Mouse (Mus musculus) lung, embryonic 14.5 days (tissue): ENCODE data around the gene Ahnak. TPM values are rescaled to one million over a fixed set of nuclear protein-coding genes. Genes with fewer than 3 reads are reported as not detected.

Experiments used
- ATAC-seq: fragments of 200-750 bp; cut with Nextera tagmentation; 2 replicates; pipeline ENCODE4 v1.8.0; 2017; ENCODE audit warnings: mild to moderate bottlenecking, moderate TSS enrichment, moderate library complexity; ENCODE audit not compliant: insufficient read depth
- DNase-seq: peaks from one replicate; pipeline ENCODE4 v3.0.0-alpha.2; 2015
- H3K27ac ChIP-seq: fragments of 300-500 bp; sonication (generic); 2 replicates; pipeline ENCODE4 v1.5.1; 2014; ENCODE audit warnings: low read depth, mild to moderate bottlenecking, moderate library complexity
- H3K27me3 ChIP-seq: fragments of 300-500 bp; sonication (generic); 2 replicates; pipeline ENCODE4 v1.6.1; 2014; ENCODE audit warnings: low read length, control low read depth; ENCODE audit not compliant: insufficient read depth
- H3K36me3 ChIP-seq: fragments of 300-500 bp; sonication (generic); 2 replicates; pipeline ENCODE4 v1.6.1; 2014; ENCODE audit warnings: control low read depth; ENCODE audit not compliant: insufficient read depth
- H3K4me1 ChIP-seq: fragments of 300-500 bp; sonication (generic); 2 replicates; pipeline ENCODE4 v1.6.1; 2014; ENCODE audit warnings: antibody characterized with exemption, control low read depth; ENCODE audit not compliant: insufficient read depth
- H3K4me2 ChIP-seq: fragments of 300-500 bp; sonication (generic); 2 replicates; pipeline ENCODE4 v1.6.1; 2014; ENCODE audit warnings: mild to moderate bottlenecking
- H3K4me3 ChIP-seq: fragments of 300-500 bp; sonication (generic); 2 replicates; pipeline ENCODE4 v1.5.1; 2014; ENCODE audit warnings: low read depth, low read length
- H3K9ac ChIP-seq: fragments of 300-500 bp; sonication (generic); 2 replicates; pipeline ENCODE4 v1.6.1; 2014
- H3K9me3 ChIP-seq: fragments of 300-500 bp; sonication (generic); 2 replicates; pipeline ENCODE4 v1.6.1; 2016; ENCODE audit warnings: low read depth, low read length, control low read depth
- CTCF ChIP-seq: IDR thresholded peaks from 2 replicates; pipeline ENCODE4 v1.5.1; 2016; ENCODE audit warnings: antibody characterized with exemption, low read depth
- WGBS: fragments of 180-500 bp; shearing (Covaris S2); extraction: QIAGEN DNeasy Blood & Tissue Kit; methylation state at CpG from one replicate; pipeline ENCODE4 v1.1.7; 2014; 5-methylcytosine and 5-hydroxymethylcytosine counted together
- polyA plus RNA-seq: library from polyadenylated mRNA; unstranded; fragments of >200 nt; fragmentation: Nextera tagmentation; extraction: Ambion mirVana; gene quantifications from 2 replicates; pipeline ENCODE4 v1.2.1, GENCODE M21; 2014

Gene Ahnak
- polyA plus RNA-seq, 1 experiment from 2014 or later = 14.9 TPM

DNA sequence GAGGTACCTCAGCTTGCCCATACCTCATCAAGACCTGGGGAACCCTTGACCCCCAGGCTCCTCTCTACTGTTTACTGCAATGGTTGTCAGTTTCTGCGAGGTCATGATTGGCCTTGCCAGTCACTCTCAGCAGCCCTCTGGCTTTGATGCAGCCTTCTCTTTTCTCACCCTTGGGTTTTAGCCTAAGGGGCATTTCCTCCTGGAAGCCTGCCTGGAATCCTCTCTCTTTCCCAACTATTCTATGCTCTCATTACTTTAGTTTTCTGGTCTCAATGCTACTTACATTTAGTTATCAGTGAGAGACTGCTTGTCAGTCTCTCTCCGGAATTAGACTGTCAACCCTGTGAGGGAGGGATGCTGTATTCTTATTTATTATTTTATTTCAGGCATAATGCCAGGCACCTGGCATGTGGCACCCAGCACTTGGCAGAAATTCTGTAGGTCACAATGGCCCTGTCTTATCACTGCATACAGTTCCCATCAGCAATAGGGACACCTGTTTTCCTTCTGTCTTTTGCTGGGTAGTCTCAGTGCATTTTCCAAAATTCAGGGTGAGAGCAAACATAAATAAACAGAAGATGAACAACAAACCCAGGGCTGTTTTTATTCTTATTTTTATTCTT lies 40.7 kb downstream of the Ahnak start:
- no peak for DNase-seq
- no peaks in the 10 kb centered on the region for H3K27me3 ChIP-seq
- 69% methylated on average over 2 of the region's 2 CpGs for WGBS

DNA sequence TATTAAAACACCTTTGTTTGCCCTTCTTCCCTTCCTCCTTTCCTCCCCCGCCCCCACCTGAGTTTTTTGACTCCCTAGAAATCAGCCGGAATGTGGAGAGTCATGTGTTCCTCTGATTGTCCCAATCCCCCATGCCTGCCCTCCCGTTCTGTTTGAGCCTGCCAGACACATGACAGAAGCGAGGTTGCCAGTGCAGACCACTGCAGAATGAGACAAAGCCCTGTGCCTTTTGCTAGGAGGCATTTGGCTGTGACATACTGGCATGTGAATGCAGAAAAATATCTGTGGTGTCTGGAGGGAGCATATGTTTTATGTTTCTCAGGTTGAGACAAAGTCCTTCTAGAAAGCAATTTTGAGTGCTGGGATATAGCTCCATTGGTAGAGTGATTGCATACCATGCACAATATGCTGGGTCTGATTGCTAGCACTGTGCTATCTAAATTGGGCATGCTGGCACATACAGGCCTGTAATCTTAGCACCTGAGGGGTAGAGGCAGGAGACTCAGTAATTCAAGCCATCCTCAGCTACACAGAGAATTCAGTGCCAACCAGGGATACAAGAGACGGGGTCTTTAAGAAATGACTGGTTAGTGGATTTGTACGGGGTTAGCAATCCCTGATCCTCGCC lies 43.5 kb downstream of the Ahnak start:
- H3K9ac ChIP-seq = no peak overlapping the region
- 54% methylated on average over 7 of the region's 7 CpGs for WGBS
- no peaks in the 10 kb centered on the region for H3K9me3 ChIP-seq
- TF ChIP-seq CTCF = no peak
- H3K4me3 ChIP-seq = no peak overlapping the region
- no peak for DNase-seq
- H3K36me3 ChIP-seq = no peaks in the 10 kb centered on the region
- H3K4me2 ChIP-seq = no peak overlapping the region
- no peak overlapping the region for H3K27ac ChIP-seq
- no peaks in the 10 kb centered on the region for H3K27me3 ChIP-seq
- no peaks in the 10 kb centered on the region for H3K4me1 ChIP-seq
- no peak for ATAC-seq

More for the DNA sequence above, 40.7 kb downstream of the Ahnak start:
- no peak overlapping the region for H3K27ac ChIP-seq
- no peak for TF ChIP-seq CTCF
- no peak overlapping the region for H3K9ac ChIP-seq
- H3K4me1 ChIP-seq = 0 out of 2 replicates have a peak, but pooled peaks cover 4% of the 10 kb centered on the region
- no peak overlapping the region for H3K4me2 ChIP-seq
- no peak for ATAC-seq
- no peaks in the 10 kb centered on the region for H3K9me3 ChIP-seq
- no peaks in the 10 kb centered on the region for H3K36me3 ChIP-seq
- no peak overlapping the region for H3K4me3 ChIP-seq

DNA sequence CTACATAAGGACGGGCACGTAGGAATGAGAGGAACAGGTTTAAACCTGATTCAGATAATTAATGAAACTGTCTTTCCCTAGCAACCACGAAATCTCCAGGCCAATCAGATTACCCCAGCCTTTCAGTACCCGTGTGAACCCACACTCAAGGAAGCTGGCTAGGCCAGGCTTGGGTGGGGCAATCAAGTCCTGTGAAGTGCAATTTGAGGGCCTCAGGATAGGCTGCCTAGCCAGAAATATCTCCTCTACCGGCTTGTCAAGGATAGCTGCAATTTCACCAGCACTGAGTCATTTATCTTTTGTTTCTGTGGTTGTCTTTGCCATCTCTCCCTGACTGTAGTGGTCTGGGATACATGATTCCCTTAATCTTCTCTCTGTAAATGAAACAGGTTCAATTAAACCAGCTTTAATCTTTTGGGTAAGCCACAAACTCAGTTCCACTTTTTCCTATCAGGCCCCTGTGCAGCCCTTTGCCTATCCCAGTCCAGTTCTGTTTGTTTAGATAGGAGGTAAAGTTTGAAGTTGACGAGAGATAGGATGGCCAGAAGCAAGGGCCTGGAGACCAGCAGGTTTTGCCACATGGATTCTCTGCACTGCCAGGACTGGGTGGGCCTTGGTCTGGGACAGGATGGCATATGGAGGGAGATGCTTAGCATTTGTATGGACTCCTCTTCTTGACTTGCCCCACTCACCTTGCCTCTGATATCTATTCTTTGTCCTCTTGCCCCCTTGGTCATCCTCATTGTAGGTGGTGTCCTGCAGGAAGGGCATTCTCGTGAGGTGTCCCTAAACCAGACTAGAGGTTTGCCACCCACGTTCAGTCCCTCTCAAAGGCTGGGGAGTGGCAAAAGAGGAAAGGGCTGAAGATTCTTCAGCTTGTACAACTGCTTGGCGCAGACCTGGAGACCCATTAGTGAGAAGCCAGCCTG lies 44.6 kb downstream of the Ahnak start:
- Histone ChIP-seq H3K9me3 (no peaks in the 10 kb centered on the region), H3K4me1 (no peaks in the 10 kb centered on the region), H3K36me3 (no peaks in the 10 kb centered on the region), H3K27me3 (no peaks in the 10 kb centered on the region), H3K4me3 (no peak overlapping the region), H3K4me2 (no peak overlapping the region), H3K27ac (no peak overlapping the region), H3K9ac (no peak overlapping the region)
- no peak for TF ChIP-seq CTCF
- ATAC-seq (no peak), DNase-seq (no peak)
- 33% methylated on average over 9 of the region's 9 CpGs for WGBS

DNA sequence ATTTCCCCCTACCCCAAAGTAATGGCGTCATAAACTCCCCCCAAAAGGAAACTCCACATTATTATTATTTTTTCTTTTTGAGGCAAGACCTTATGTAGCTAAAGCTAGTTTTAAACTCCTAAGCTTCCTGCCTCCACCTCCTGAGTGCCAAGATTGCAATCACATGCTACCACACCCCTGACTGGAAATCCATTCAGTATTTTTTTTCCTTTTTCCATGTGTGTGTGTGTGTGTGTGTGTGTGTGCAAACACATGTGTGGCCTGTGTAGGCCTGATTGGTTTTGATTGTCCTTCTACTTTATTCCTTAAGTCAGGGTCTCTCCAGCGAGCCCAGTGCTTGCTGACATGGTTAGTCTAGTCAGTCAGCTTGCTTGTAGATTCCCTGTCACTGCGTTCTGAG lies 45.4 kb downstream of the Ahnak start:
- H3K4me1 ChIP-seq = no peaks in the 10 kb centered on the region
- no peak overlapping the region for H3K4me3 ChIP-seq
- no peaks in the 10 kb centered on the region for H3K27me3 ChIP-seq
- no peaks in the 10 kb centered on the region for H3K9me3 ChIP-seq
- no peak overlapping the region for H3K4me2 ChIP-seq
- 72% methylated on average over 3 of the region's 3 CpGs for WGBS
- DNase-seq (no peak), ATAC-seq (no peak)
- no peak for TF ChIP-seq CTCF
- no peak overlapping the region for H3K27ac ChIP-seq
- H3K36me3 ChIP-seq = no peaks in the 10 kb centered on the region
- H3K9ac ChIP-seq = no peak overlapping the region

DNA sequence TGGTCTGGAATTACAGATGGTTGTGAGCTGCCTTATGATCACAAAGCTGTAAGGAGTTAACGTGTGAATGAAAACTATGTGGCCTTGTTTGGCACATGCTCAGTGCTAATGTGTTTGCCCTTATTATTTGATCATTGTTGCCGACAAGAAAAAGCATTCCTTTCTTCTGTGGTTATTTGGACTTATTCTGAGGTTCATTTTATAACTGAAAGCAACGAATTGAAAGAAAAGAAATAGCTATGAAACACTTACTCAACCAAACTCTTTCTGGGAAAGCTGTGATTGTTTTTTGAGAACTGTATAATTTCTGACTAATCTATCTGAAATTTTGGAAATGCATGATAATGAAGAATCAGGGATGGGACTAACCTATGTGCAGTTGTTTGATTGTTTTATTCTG lies 46.0 kb downstream of the Ahnak start:
- ATAC-seq (no peak), DNase-seq (no peak)
- WGBS = 52% methylated on average over 3 of the region's 3 CpGs
- Histone ChIP-seq H3K27me3 (no peaks in the 10 kb centered on the region), H3K36me3 (no peaks in the 10 kb centered on the region), H3K9ac (no peak overlapping the region), H3K27ac (no peak overlapping the region), H3K4me2 (no peak overlapping the region), H3K4me1 (no peaks in the 10 kb centered on the region), H3K4me3 (no peak overlapping the region), H3K9me3 (no peaks in the 10 kb centered on the region)
- no peak for TF ChIP-seq CTCF

DNA sequence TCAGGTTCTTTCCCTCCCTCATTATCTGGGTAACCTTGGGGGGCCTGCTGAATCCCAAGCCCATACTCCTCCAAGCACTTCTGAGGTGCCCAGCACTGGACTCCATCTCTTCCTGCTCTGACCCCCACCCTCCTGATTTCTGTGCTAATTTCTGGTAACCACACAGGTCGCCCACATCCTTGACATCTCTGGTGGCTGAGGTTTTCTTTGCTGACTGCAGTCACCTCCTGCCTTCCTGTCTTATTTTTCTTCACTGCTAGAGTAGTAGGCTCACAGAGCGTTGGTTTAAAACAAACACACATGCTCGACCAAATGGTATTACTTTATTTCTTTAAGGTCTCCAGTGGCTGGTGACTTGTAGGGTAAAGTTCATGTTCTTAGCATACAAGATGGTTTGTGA lies 49.1 kb downstream of the Ahnak start:
- no peak for TF ChIP-seq CTCF
- WGBS = 58% methylated on average over 3 of the region's 3 CpGs

DNA sequence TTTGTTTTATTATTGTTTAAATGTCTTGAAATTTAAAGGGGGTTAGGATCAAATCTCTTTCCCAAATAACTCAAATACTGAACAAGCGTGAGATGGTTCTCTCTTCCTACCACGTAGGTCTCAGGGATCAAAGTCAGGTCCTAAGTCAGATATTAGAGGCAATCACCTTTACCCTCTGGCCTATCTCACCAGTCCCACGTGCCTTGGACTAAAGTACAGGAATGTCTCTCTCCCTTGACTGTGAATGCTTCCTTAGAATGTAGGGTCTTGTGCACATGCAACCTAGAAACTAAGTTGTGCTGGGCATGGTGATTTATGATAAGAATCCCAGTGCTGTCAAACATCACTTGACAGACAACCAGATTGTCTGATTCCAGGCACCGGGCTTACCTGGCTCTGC lies 50.2 kb downstream of the Ahnak start:
- ATAC-seq (no peak), DNase-seq (no peak)
- TF ChIP-seq CTCF = no peak
- no peak overlapping the region for H3K9ac ChIP-seq
- no peaks in the 10 kb centered on the region for H3K4me1 ChIP-seq
- H3K36me3 ChIP-seq = no peaks in the 10 kb centered on the region
- H3K27me3 ChIP-seq = no peaks in the 10 kb centered on the region
- H3K4me2 ChIP-seq = no peak overlapping the region
- H3K4me3 ChIP-seq = no peak overlapping the region
- WGBS = 59% methylated on average over 4 of the region's 4 CpGs
- H3K27ac ChIP-seq = no peak overlapping the region
- H3K9me3 ChIP-seq = no peaks in the 10 kb centered on the region

More for the DNA sequence above, 49.1 kb downstream of the Ahnak start:
- no peak for DNase-seq
- no peak overlapping the region for H3K4me3 ChIP-seq
- no peaks in the 10 kb centered on the region for H3K36me3 ChIP-seq
- no peaks in the 10 kb centered on the region for H3K9me3 ChIP-seq
- no peaks in the 10 kb centered on the region for H3K4me1 ChIP-seq
- H3K9ac ChIP-seq = no peak overlapping the region
- H3K4me2 ChIP-seq = no peak overlapping the region
- H3K27ac ChIP-seq = no peak overlapping the region
- no peak for ATAC-seq
- no peaks in the 10 kb centered on the region for H3K27me3 ChIP-seq
